Mouse (Mus musculus) limb, embryonic 10.5 days (tissue): ENCODE data around the gene Zfp414. TPM values are rescaled to one million over a fixed set of nuclear protein-coding genes. Genes with fewer than 3 reads are reported as not detected.
"Not testable (repeated sequence)": the region's sequence is repeated elsewhere in the genome, so short reads cannot be mapped to it uniquely, and the experiment has no call there.

Experiments
- DNase-seq: peaks from one replicate; pipeline ENCODE4 v3.0.0-alpha.2; 2017; ENCODE audit warnings: low spot score
- H3K27ac ChIP-seq: fragments of 300-500 bp; sonication (generic); 2 replicates; pipeline ENCODE4 v1.5.1; 2016; ENCODE audit warnings: mild to moderate bottlenecking
- H3K27me3 ChIP-seq: fragments of 300-500 bp; sonication (generic); 2 replicates; pipeline ENCODE4 v1.6.1; 2016; ENCODE audit warnings: low read depth, mild to moderate bottlenecking; ENCODE audit not compliant: poor library complexity, severe bottlenecking
- H3K36me3 ChIP-seq: fragments of 300-500 bp; sonication (generic); 2 replicates; pipeline ENCODE4 v1.6.1; 2016; ENCODE audit warnings: mild to moderate bottlenecking, moderate library complexity
- H3K4me1 ChIP-seq: fragments of 300-500 bp; sonication (generic); 2 replicates; pipeline ENCODE4 v1.6.1; 2016
- H3K4me3 ChIP-seq: fragments of 300-500 bp; sonication (generic); 2 replicates; pipeline ENCODE4 v1.5.1; 2016; ENCODE audit warnings: mild to moderate bottlenecking, moderate library complexity
- H3K9me3 ChIP-seq: fragments of 300-500 bp; sonication (generic); replicated peaks from 2 replicates; pipeline ENCODE4 v1.6.1; 2016; ENCODE audit warnings: mild to moderate bottlenecking
- WGBS: fragments of 180-500 bp; shearing (Covaris S2); methylation state at CpG from one replicate; pipeline ENCODE4 v1.1.7; 2016; 5-methylcytosine and 5-hydroxymethylcytosine counted together
- polyA plus RNA-seq: library from polyadenylated mRNA; unstranded; fragments of >200 nt; fragmentation: Nextera tagmentation; extraction: Ambion mirVana; gene quantifications from 2 replicates; pipeline ENCODE4 v1.2.1, GENCODE M21; 2016

The Zfp414 gene
- polyA plus RNA-seq, result 39.4 and 42.2 TPM in 2 replicates

- H3K9me3 ChIP-seq, result no peaks in the 10 kb centered on the region
- H3K27me3 ChIP-seq, result no peaks in the 10 kb centered on the region
- peaks cover 37% of the 10 kb centered on the region for H3K36me3 ChIP-seq
- peaks cover 21% of the 10 kb centered on the region for H3K4me1 ChIP-seq
- H3K27ac ChIP-seq, result peak within 1 kb of the TSS; percentile 99
- peak within 1 kb of the TSS; percentile 84 for H3K4me3 ChIP-seq
- 2% methylated on average over 35 of the region's 35 CpGs for WGBS
- DNase-seq, result peak; percentile 94
These were observed at the start of gene Zfp414 for GRCm38 (mm10) chr17:33628621-33629486. Zfp414 (plus strand) TSS chr17:33629090.

GRCm38 (mm10) chr17:33584061-33584460 is 44.8 kb upstream of the Zfp414 start:
- Histone ChIP-seq H3K4me1 (no peaks in the 10 kb centered on the region), H3K27ac (no peak overlapping the region), H3K9me3 (no peaks in the 10 kb centered on the region), H3K36me3 (no peaks in the 10 kb centered on the region), H3K27me3 (no peaks in the 10 kb centered on the region), H3K4me3 (no peak overlapping the region)
- WGBS, result 84% methylated on average over 4 of the region's 4 CpGs
- DNase-seq, result no peak

DNA sequence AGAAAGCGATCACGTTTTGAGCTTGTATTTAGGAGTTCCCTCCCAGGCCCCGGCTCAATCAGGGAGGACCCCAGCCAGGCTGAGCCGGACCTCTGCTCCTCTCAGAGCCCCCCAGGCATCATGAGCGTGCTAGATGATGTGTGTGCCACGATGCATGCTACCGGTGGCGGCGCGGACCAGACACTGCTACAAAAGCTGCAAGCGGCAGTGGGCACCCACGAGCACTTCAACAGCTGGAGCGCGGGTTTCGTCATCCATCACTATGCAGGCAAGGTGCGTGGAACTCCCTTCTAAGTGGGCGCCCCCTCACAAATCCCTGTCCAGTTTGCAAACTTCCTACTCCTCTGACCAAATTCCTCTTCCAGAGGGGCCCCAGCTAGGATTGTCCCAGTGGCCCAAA is 42.9 kb upstream of the Zfp414 start:
- WGBS, result 73% methylated on average over 17 of the region's 17 CpGs
- H3K4me3 ChIP-seq, result no peak overlapping the region
- DNase-seq, result no peak
- no peaks in the 10 kb centered on the region for H3K9me3 ChIP-seq
- H3K36me3 ChIP-seq, result no peaks in the 10 kb centered on the region
- no peaks in the 10 kb centered on the region for H3K27me3 ChIP-seq
- no peaks in the 10 kb centered on the region for H3K4me1 ChIP-seq
- H3K27ac ChIP-seq, result no peak overlapping the region

DNA sequence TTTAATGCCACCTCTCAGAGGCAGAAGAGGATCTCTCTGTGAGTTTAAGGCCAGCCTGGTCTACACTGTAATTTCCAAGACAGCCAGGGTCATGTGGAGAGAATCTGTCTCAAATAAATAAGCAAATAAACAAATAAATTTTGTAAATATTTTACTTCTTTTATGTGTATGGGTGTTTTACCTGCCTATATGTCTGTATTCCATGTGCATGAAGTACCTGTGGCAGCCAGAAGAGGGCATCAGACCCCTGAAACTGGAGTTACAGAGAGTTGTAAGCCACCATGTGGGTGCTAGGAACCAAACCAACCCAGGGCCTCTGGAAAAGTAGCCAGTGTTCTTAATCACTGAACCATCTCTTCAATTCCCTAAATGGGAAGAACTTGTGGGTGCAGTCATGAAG is 31.6 kb upstream of the Zfp414 start:
- no peak overlapping the region for H3K4me3 ChIP-seq
- H3K4me1 ChIP-seq, result no peaks in the 10 kb centered on the region
- no peak overlapping the region for H3K27ac ChIP-seq
- H3K36me3 ChIP-seq, result no peaks in the 10 kb centered on the region
- no peaks in the 10 kb centered on the region for H3K27me3 ChIP-seq
- no peak for DNase-seq
- H3K9me3 ChIP-seq, result no peaks in the 10 kb centered on the region; the same call in 1 of the 2 replicates

GRCm38 (mm10) chr17:33598506-33598905 is 30.4 kb upstream of the Zfp414 start:
- Histone ChIP-seq H3K27me3 (no peaks in the 10 kb centered on the region), H3K4me3 (no peak overlapping the region), H3K36me3 (no peaks in the 10 kb centered on the region), H3K27ac (no peak overlapping the region), H3K4me1 (no peaks in the 10 kb centered on the region), H3K9me3 (no peaks in the 10 kb centered on the region; the same call in 1 of the 2 replicates)
- no peak for DNase-seq
- 93% methylated on average over 5 of the region's 5 CpGs for WGBS

DNA sequence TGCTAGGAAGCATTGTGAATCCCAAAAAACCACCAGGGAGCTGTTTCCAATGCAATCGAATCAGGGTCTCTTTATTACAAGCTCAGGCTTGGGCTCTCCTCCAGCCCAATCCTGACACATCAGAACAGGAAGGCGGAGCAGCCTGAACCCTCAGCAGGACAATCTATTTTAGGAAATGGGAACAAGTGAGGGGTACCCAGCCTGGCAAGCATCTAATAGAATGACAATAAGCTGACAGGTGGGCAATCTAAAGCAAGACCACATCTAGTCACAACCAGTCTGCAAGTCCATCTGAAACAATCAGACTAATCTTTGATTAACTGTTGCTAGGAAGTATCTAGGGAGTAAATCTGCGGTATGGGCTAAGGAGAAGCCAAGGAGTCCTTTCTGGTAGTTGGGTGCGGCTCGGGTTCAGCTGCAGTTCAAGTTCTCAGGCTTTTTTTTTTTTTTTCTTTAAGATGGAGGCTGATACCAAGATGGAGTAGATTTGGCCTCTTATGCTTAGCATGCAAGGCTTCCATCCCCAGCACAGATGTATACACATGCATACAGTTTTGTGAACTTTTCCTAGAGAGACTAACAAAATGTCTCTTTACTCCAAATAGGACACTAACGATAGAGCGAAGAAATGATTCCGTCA is 28.9 kb upstream of the Zfp414 start:
- H3K36me3 ChIP-seq, result no peaks in the 10 kb centered on the region
- no peak overlapping the region for H3K27ac ChIP-seq
- H3K9me3 ChIP-seq, result no peaks in the 10 kb centered on the region; the same call in 1 of the 2 replicates
- no peaks in the 10 kb centered on the region for H3K4me1 ChIP-seq
- DNase-seq, result no peak
- no peak overlapping the region for H3K4me3 ChIP-seq
- 88% methylated on average over 8 of the region's 8 CpGs for WGBS
- H3K27me3 ChIP-seq, result no peaks in the 10 kb centered on the region

DNA sequence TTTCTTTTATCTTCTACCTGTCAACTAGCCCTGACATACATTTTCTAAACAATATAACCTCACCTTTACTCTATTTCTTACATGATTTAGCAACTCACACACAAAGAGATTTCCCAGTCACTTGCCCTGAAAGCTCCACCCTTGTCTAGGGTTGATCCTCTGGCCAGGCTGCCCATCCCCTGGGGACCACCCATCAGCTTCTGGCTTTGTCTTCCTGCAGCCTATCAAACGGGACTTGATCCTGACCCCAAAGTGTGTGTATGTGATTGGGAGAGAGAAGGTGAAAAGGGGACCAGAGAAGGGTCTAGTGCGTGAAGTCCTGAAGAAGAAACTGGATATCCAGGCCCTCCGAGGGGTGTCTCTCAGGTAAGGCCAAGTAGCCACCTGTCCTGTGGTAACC is 28.1 kb upstream of the Zfp414 start:
- Histone ChIP-seq H3K4me3 (no peak overlapping the region), H3K4me1 (no peaks in the 10 kb centered on the region), H3K9me3 (no peaks in the 10 kb centered on the region; the same call in 1 of the 2 replicates), H3K27me3 (no peaks in the 10 kb centered on the region), H3K36me3 (no peaks in the 10 kb centered on the region), H3K27ac (no peak overlapping the region)
- 86% methylated on average over 3 of the region's 3 CpGs for WGBS
- no peak for DNase-seq

GRCm38 (mm10) chr17:33601947-33602346 is 26.9 kb upstream of the Zfp414 start:
- WGBS, result 85% methylated on average over 12 of the region's 12 CpGs
- Histone ChIP-seq H3K36me3 (no peaks in the 10 kb centered on the region), H3K4me3 (no peak overlapping the region), H3K27ac (no peak overlapping the region), H3K4me1 (no peaks in the 10 kb centered on the region), H3K27me3 (no peaks in the 10 kb centered on the region), H3K9me3 (no peaks in the 10 kb centered on the region; the same call in 1 of the 2 replicates)
- DNase-seq, result no peak

DNA sequence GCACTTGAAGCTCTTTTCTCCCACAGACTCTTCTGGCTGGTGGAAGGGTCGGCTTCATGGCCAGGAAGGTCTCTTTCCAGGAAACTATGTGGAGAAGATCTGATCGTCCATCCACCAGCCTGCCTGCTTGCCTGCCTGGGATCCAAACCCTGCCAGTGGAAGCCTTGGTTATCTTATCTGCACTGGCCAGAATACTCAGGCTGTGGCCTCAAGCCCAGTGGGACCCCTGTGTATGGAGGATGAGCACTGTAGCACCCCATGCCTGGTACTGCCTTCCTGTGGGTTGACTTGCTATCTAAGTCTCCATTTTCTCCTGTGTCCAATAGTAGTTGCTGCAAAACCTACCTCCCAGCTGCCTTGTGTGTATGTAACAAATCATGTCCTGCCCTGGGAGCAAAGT is 21.6 kb upstream of the Zfp414 start:
- Histone ChIP-seq H3K36me3 (no peaks in the 10 kb centered on the region), H3K4me1 (no peaks in the 10 kb centered on the region), H3K27ac (no peak overlapping the region), H3K27me3 (no peaks in the 10 kb centered on the region), H3K9me3 (no peaks in the 10 kb centered on the region), H3K4me3 (no peak overlapping the region)
- WGBS, result 90% methylated on average over 2 of the region's 2 CpGs
- no peak for DNase-seq

DNA sequence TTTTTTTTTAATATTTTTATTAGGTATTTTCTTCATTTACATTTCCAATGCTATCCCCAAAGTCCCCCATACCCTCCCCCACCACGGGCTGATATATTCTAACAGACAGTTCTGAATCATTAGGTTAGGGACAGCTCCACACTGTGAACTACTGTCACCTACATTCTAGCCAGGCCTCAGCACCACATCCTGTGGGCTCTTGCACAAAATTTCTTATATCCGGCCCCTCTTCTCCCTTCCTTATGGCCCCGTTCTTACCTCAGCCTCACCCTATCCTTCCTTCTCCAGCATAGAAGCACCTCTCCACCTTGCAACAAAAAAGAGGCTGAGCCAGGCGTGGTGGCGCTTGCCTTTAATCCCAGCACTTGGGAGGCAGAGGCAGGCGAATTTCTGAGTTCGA is 18.3 kb upstream of the Zfp414 start:
- 90% methylated on average over 7 of the region's 7 CpGs for WGBS
- Histone ChIP-seq H3K9me3 (no peaks in the 10 kb centered on the region), H3K27ac (no peak overlapping the region), H3K4me1 (no peaks in the 10 kb centered on the region), H3K4me3 (no peak overlapping the region), H3K27me3 (no peaks in the 10 kb centered on the region), H3K36me3 (no peaks in the 10 kb centered on the region)
- DNase-seq, result no peak

DNA sequence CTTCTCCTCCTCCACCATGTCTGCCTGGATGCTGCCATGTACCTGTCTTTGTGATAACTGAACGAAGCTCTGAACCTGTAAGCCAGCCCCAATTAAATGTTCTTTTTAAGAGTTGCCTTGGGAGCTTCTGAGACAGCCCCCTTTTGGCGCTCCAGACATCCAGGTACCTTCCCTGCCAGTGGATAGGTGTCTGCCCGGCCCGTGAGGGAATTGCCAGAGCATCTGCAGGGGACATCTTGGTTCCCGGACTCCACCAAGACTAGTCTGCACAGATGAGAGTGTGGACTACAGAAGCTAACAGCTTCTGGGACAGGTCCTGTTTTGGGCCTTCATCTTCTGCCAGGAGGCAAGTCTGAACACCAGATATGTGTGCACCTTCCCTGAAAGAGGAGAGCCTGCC is 15.2 kb upstream of the Zfp414 start:
- WGBS, result 88% methylated on average over 5 of the region's 5 CpGs
- H3K4me1 ChIP-seq, H3K27ac ChIP-seq, H3K4me3 ChIP-seq, H3K27me3 ChIP-seq, H3K9me3 ChIP-seq, DNase-seq, H3K36me3 ChIP-seq: not testable (repeated sequence)

DNA sequence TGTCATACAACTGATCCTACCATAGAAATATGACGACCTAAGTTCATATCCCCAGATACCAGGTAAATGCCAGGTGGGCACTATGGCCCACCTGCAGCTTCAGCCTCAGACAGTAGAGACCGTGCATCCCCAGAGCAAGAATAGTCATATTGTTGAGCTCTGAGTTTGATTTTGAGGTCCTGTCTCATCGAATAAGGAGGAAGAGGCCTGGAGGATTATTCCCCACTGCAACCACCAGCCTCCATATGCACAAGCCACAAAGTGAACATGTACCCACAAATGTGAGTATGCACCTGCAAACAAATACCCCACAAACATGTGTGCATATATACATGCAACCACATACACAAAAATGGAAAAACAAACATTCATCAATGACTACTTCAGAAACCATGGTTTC is 1.6 kb upstream of the Zfp414 start:
- Histone ChIP-seq H3K4me1 (peaks cover 21% of the 10 kb centered on the region), H3K4me3 (no peak overlapping the region), H3K27me3 (no peaks in the 10 kb centered on the region), H3K27ac (no peak overlapping the region), H3K9me3 (no peaks in the 10 kb centered on the region), H3K36me3 (peaks cover 25% of the 10 kb centered on the region)
- 89% methylated on average over 3 of the region's 3 CpGs for WGBS
- no peak for DNase-seq

DNA sequence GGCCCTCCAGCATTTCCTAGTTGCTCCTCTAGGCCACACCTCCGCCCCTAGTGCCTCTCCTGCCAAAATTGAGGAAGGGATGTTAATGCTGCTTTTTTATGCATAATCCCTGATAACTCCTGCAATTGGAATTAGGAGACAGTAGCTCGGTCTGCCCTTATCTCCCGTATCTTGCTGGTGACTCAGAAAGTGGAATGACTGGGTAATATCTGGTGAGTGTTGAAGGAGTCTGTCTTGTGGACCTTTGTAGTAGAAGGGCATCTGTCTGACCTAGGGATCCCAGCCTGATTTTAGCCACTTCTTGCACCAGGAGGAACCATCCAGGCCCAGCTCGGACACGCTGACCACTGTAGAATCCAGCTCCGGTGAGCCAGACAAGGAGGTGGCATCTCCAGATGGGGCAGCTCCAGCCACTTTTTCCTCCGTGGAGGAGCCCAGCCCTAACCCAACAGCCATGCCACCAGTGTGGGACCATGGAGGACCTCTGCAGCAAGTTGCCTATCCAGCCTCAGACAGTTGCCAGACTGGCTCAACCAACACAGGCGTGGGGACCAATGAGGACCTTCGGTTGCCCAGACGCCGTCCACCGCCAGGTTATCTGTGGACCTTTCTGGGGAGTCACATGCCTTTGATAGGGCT is 716 bp downstream of the Zfp414 start:
- Histone ChIP-seq H3K27me3 (no peaks in the 10 kb centered on the region), H3K36me3 (peaks cover 40% of the 10 kb centered on the region), H3K9me3 (no peaks in the 10 kb centered on the region), H3K4me1 (peaks cover 21% of the 10 kb centered on the region), H3K4me3 (peak overlapping the region; percentile 84), H3K27ac (peak overlapping the region; percentile 99)
- no peak for DNase-seq
- WGBS, result 72% methylated on average over 12 of the region's 12 CpGs
